Mouse (Mus musculus) kidney, adult 2 months (tissue): Measurements from ENCODE around the gene Ubqln3. TPM values are rescaled to one million over a fixed set of nuclear protein-coding genes. Genes with fewer than 3 reads are reported as not detected.

Source experiments
- DNase-seq: peaks from one replicate; pipeline ENCODE4 v3.0.0; 2021
- H3K27ac ChIP-seq: fragments of 200-500 bp; 2 replicates; pipeline ENCODE4 v1.5.1; 2012; ENCODE audit warnings: low read depth, low read length, control low read depth, inconsistent platforms; ENCODE audit not compliant: insufficient read depth
- H3K27me3 ChIP-seq: fragments of 200-500 bp; replicated peaks from 2 replicates; pipeline ENCODE4 v1.6.1; 2012; ENCODE audit warnings: mild to moderate bottlenecking, moderate library complexity, low read length, inconsistent platforms; ENCODE audit not compliant: control insufficient read depth, insufficient read depth
- H3K36me3 ChIP-seq: fragments of 200-500 bp; 2 replicates; pipeline ENCODE4 v1.6.1; 2012; ENCODE audit warnings: mild to moderate bottlenecking, moderate library complexity, low read length, inconsistent platforms; ENCODE audit not compliant: control insufficient read depth, insufficient read depth
- H3K4me1 ChIP-seq: fragments of 200-500 bp; 2 replicates; pipeline ENCODE4 v1.6.1; 2011; ENCODE audit warnings: low read length; ENCODE audit not compliant: control insufficient read depth, insufficient read depth
- H3K4me3 ChIP-seq: fragments of 200-500 bp; 2 replicates; pipeline ENCODE4 v1.5.1; 2011; ENCODE audit warnings: mild to moderate bottlenecking, low read depth, low read length, control low read depth; ENCODE audit not compliant: insufficient read depth
- CTCF ChIP-seq: fragments of 200-500 bp; conservative IDR thresholded peaks from 2 replicates; pipeline ENCODE4 v1.5.1; 2011; ENCODE audit warnings: low read depth, mild to moderate bottlenecking, control low read depth, low read length, moderate library complexity, mixed read lengths; ENCODE audit not compliant: insufficient read depth, insufficient read length
- POLR2A ChIP-seq: fragments of 200-500 bp; IDR thresholded peaks from one replicate; pipeline ENCODE4 v1.6.1; 2011; ENCODE audit warnings: low read depth, low read length, control low read depth
- WGBS: fragments of 180-500 bp; shearing (Covaris S2); methylation state at CpG from one replicate; pipeline ENCODE4 v1.1.7; 2018; 5-methylcytosine and 5-hydroxymethylcytosine counted together
- polyA plus RNA-seq: library from polyadenylated mRNA; depleted of rRNA; stranded (reverse); fragments of >200 nt; gene quantifications from 2 replicates; pipeline ENCODE4 v1.2.3, GENCODE M21; 2012; rRNA removed

Ubqln3 gene
- polyA plus RNA-seq, 1 experiment: 0.09 TPM

DNA sequence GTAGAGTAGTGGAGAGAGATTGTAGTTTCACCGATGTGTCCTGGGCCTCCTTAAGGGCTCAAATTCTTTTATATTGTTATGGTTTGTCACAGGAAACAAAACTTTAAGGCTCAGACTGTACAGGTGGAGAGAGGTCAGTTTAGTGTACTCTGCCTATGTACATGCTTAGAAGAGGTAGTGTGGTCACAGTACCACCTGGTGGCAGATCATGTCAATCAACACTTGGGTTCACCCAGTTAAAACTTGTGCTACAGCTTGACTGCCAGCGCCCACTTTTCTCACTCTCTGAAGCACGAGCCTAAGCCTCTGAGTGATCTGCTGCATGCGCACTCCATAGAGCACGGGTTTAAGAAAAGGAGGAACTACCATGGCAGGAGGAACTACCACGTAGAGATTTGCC lies 24.0 kb upstream of the Ubqln3 start:
- H3K27me3 ChIP-seq: no peaks in the 10 kb centered on the region
- TF ChIP-seq POLR2A: no peak
- TF ChIP-seq CTCF: no peak
- 79% methylated on average over 6 of the region's 6 CpGs for WGBS
- no peaks in the 10 kb centered on the region for H3K4me1 ChIP-seq
- H3K27ac ChIP-seq: no peak overlapping the region
- DNase-seq: no peak
- no peak overlapping the region for H3K4me3 ChIP-seq
- H3K36me3 ChIP-seq: no peaks in the 10 kb centered on the region

DNA sequence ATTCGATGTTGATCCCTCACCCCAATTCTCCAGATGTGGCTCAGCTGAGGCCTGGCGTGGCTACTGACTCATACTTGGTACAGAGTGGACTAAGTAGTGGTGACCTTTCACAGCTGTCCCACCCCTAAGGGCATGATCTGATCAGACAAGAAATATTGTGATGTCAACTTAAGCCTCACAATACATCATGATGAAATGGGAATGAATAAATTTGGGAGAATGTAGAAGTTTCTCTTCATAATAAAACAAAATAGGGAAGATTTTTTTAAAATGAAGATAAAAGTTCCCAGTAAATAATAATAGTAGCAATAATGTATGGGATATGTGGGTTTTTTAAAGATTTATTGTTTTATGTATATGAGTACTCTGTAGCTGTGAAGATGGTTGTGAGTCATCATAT lies 7.4 kb upstream of the Ubqln3 start, which contains the start of gene Ubqlnl:
Gene Ubqlnl (minus strand): TSS at position 101 of the 400 bp plus-strand sequence.
- Histone ChIP-seq H3K4me1 (no peaks in the 10 kb centered on the region), H3K36me3 (no peaks in the 10 kb centered on the region), H3K4me3 (no peak within 1 kb of the TSS), H3K27me3 (no peaks in the 10 kb centered on the region), H3K27ac (no peak within 1 kb of the TSS)
- 79% methylated on average over 2 of the region's 2 CpGs for WGBS
- TF ChIP-seq CTCF: no peak
- no peak for DNase-seq

DNA sequence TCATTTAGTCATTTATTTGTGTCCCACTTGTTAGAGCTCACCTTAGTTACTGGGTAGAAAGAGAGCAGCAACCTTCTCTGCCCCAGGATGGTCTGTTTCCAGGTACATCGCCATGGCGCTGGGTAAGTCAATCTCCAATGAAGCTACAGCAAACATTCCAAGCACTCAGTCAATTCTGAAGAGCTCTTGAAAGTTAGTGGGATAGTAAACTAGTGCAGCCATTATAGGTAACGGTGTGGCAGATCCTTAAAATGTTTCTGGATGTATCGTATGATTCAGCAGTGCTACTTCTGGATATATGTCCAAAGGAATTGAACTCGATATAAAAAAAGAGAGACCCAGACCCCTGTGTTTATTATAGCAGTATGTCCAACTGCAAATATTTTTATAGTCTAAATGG lies 5.8 kb downstream of the Ubqln3 start, which contains the start of gene Olfr643:
Gene Olfr643 (minus strand): TSS at position 101 of the 400 bp plus-strand sequence.
- Histone ChIP-seq H3K36me3 (no peaks in the 10 kb centered on the region), H3K27me3 (no peaks in the 10 kb centered on the region), H3K4me1 (no peaks in the 10 kb centered on the region), H3K4me3 (no peak within 1 kb of the TSS), H3K27ac (no peak within 1 kb of the TSS)
- WGBS: 86% methylated on average over 5 of the region's 5 CpGs
- TF ChIP-seq CTCF (no peak), POLR2A (no peak)
- DNase-seq: no peak

DNA sequence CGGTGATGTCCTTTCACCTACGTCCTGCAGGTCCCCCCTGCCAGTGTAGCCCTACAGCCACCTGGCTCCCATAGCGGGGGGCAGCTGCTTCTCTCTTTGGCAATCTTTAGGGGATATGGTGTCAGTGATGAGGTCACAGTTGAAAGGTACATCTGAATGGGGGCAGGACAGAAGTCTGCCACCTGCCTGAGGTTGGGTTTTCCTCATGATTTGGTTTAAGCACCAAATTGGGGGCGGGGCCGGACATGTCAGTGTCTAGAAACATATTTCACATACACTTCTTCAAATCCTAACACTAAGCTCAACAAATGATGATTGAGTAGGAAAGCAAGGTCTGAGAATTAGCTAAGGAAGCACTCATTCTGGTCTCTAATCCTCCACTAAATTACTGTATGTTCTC lies 13.4 kb downstream of the Ubqln3 start, which contains the start of gene Ubqln5:
Gene Ubqln5 (minus strand): TSS at position 101 of the 400 bp plus-strand sequence.
- Histone ChIP-seq H3K4me1 (no peaks in the 10 kb centered on the region), H3K27ac (no peak within 1 kb of the TSS), H3K4me3 (no peak within 1 kb of the TSS), H3K27me3 (no peaks in the 10 kb centered on the region), H3K36me3 (no peaks in the 10 kb centered on the region)
- 87% methylated on average over 5 of the region's 5 CpGs for WGBS
- DNase-seq: no peak
- TF ChIP-seq CTCF (no peak), POLR2A (no peak)

- Histone ChIP-seq H3K4me1 (no peaks in the 10 kb centered on the region), H3K27me3 (no peaks in the 10 kb centered on the region), H3K27ac (no peak within 1 kb of the TSS), H3K36me3 (no peaks in the 10 kb centered on the region), H3K4me3 (no peak within 1 kb of the TSS)
- DNase-seq: no peak
- no peak for TF ChIP-seq CTCF
- no peak for TF ChIP-seq POLR2A
Measured at GRCm38 (mm10) chr7:104104757-104104972, 38.4 kb downstream of the Ubqln3 start, which contains the start of gene Olfr646. Olfr646 (plus strand) TSS chr7:104104873.

- Histone ChIP-seq H3K27me3 (no peaks in the 10 kb centered on the region), H3K36me3 (no peaks in the 10 kb centered on the region), H3K4me3 (no peak overlapping the region), H3K4me1 (no peaks in the 10 kb centered on the region), H3K27ac (no peak overlapping the region)
- TF ChIP-seq POLR2A (no peak), CTCF (no peak)
- no peak for DNase-seq
- 26% methylated on average over 4 of the region's 4 CpGs for WGBS
Measured at GRCm38 (mm10) chr7:104103913-104104756, 38.9 kb downstream of the Ubqln3 start.

Other genes with a start within 250 kb of the Ubqln3 start
- not detected in 2 replicates for gene Olfr64, start 248.8 kb downstream of the Ubqln3 start, polyA plus RNA-seq
- gene Olfr65, start 239.8 kb downstream of the Ubqln3 start, polyA plus RNA-seq: not detected in 2 replicates
- not detected in 2 replicates for gene Olfr631, start 214.5 kb downstream of the Ubqln3 start, polyA plus RNA-seq
- not detected in 2 replicates for gene Olfr632, start 208.9 kb downstream of the Ubqln3 start, polyA plus RNA-seq
- gene Olfr633, start 198.8 kb downstream of the Ubqln3 start, polyA plus RNA-seq: not detected in 2 replicates
- gene Olfr635, start 172.1 kb downstream of the Ubqln3 start, polyA plus RNA-seq: not detected in 2 replicates
- gene Olfr638, start 144.5 kb downstream of the Ubqln3 start, polyA plus RNA-seq: not detected in 2 replicates
- gene Olfr639, start 126.0 kb downstream of the Ubqln3 start, polyA plus RNA-seq: not detected in 2 replicates
- not detected in 2 replicates for gene Olfr640, start 117.7 kb downstream of the Ubqln3 start, polyA plus RNA-seq
- gene Olfr641, start 107.8 kb downstream of the Ubqln3 start, polyA plus RNA-seq: not detected in 2 replicates
- not detected in 2 replicates for gene Olfr642, start 90.6 kb downstream of the Ubqln3 start, polyA plus RNA-seq
- gene 4930516K23Rik, start 81.8 kb downstream of the Ubqln3 start, polyA plus RNA-seq: not detected in 2 replicates
- not detected in 2 replicates for gene Olfr644, start 71.4 kb downstream of the Ubqln3 start, polyA plus RNA-seq
- not detected in 2 replicates for gene Olfr645, start 57.8 kb downstream of the Ubqln3 start, polyA plus RNA-seq
- gene Olfr646, start 38.4 kb downstream of the Ubqln3 start, polyA plus RNA-seq: not detected in 2 replicates
- not detected in 2 replicates for gene Ubqln5, start 13.5 kb downstream of the Ubqln3 start, polyA plus RNA-seq
- gene Olfr643, start 5.9 kb downstream of the Ubqln3 start, polyA plus RNA-seq: not detected in 2 replicates
- 0.18 TPM in 1 of 2 replicates, not detected in the other for gene Ubqlnl, start 7.3 kb upstream of the Ubqln3 start, polyA plus RNA-seq
- gene Olfm5, start 21.6 kb upstream of the Ubqln3 start, polyA plus RNA-seq: not detected in 2 replicates
- gene Olfr648, start 40.1 kb upstream of the Ubqln3 start, polyA plus RNA-seq: not detected in 2 replicates
- not detected in 2 replicates for gene Olfr649, start 52.7 kb upstream of the Ubqln3 start, polyA plus RNA-seq
- 0.88 and 1.0 TPM in 2 replicates for gene Trim6, start 75.5 kb upstream of the Ubqln3 start, polyA plus RNA-seq
- gene Trim34a, start 101.2 kb upstream of the Ubqln3 start, polyA plus RNA-seq: 3.3 and 5.1 TPM in 2 replicates
- gene Trim5, start 144.8 kb upstream of the Ubqln3 start, polyA plus RNA-seq: 0.30 and 0.42 TPM in 2 replicates
- gene Trim12a, start 172.2 kb upstream of the Ubqln3 start, polyA plus RNA-seq: 1.9 and 3.1 TPM in 2 replicates
- 2.3 TPM in 2 replicates for gene Trim34b, start 186.2 kb upstream of the Ubqln3 start, polyA plus RNA-seq
- gene Trim12c, start 210.1 kb upstream of the Ubqln3 start, polyA plus RNA-seq: 2.4 and 3.4 TPM in 2 replicates
- gene Trim30b, start 226.6 kb upstream of the Ubqln3 start, polyA plus RNA-seq: 0.03 and 0.25 TPM in 2 replicates